Mouse (Mus musculus): ENCODE measurements around the gene Tssk6.
A peak's percentile ranks its signal among the peaks of the same experiment; 100 is the strongest.

Gene Tssk6

DNA sequence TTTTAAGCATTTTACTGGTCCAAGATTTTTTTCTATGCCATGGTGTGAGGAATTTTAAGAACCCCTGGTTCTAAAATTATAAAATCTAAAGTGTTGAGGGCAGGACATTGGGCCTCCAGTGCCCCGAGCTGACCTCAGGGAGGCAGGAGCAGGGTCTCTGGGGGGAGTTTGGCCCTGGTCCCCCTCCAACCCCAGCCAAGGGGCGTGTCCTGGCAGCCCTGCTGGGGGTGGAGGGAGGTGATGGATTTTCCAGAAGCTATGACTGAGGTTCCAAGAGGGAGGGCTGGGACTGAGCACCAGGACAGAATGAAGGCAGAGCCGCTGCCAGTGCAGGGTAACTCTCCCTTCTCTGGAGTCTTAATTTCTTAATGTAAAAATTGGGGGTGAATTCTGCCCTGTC lies 24.0 kb upstream of the Tssk6 start:
- DNase-seq (ENCODE audit: low read depth, low spot score): no peak
- Histone ChIP-seq H3K27me3 (ENCODE audit: control insufficient read depth, insufficient read depth, low read length, poor library complexity, severe bottlenecking) (no peaks in the 10 kb centered on the region), H3K36me3 (ENCODE audit: control insufficient read depth, insufficient read depth, low read length, poor library complexity, severe bottlenecking) (no peaks in the 10 kb centered on the region)

DNA sequence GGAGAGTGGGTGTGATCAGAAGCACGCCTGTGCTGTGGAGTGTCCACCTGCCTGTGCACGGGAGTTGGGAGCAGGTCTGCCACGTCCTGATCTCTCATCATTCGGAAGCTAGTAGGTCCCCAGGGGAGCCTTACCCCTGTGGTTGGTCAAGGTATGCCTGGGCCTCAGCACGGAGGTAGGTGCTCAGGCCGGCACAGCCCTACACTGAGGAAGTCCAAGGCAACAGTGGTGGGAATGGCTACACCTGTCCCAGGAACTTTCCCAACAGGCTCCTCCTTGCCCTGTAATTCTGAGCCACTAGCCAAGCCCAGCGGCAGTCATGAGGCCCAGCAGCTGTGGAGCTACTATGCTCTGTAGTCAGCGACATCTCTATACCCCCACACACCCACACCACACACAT lies 22.3 kb upstream of the Tssk6 start:
- H3K36me3 ChIP-seq (ENCODE audit: control insufficient read depth, insufficient read depth, low read length, poor library complexity, severe bottlenecking): no peaks in the 10 kb centered on the region
- H3K27me3 ChIP-seq (ENCODE audit: control insufficient read depth, insufficient read depth, low read length, poor library complexity, severe bottlenecking): no peaks in the 10 kb centered on the region
- no peak for DNase-seq (ENCODE audit: low read depth, low spot score)

DNA sequence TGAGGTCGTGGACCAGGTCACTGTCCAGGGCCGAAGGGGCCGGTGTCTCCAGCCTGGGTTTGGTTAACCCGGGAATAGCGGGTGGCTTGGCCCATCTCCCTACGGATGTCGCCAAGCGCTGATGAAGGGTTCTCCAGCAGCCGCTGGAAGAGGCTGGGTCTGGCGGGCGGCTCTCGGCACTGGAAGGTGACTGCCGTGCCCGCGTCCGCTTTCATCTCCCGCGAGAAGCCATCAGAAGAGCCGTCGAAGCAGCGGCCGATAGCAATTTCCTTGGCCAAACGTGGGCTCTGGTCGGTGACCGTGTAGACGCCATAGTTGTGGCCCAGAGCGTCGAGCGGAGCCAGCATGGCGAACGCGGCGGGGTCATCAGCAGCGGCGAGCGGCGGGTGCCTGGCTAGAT lies 21.1 kb upstream of the Tssk6 start:
- H3K36me3 ChIP-seq (ENCODE audit: control insufficient read depth, insufficient read depth, low read length, poor library complexity, severe bottlenecking): no peaks in the 10 kb centered on the region
- no peak for DNase-seq (ENCODE audit: low read depth, low spot score)
- no peaks in the 10 kb centered on the region for H3K27me3 ChIP-seq (ENCODE audit: control insufficient read depth, insufficient read depth, low read length, poor library complexity, severe bottlenecking)

DNA sequence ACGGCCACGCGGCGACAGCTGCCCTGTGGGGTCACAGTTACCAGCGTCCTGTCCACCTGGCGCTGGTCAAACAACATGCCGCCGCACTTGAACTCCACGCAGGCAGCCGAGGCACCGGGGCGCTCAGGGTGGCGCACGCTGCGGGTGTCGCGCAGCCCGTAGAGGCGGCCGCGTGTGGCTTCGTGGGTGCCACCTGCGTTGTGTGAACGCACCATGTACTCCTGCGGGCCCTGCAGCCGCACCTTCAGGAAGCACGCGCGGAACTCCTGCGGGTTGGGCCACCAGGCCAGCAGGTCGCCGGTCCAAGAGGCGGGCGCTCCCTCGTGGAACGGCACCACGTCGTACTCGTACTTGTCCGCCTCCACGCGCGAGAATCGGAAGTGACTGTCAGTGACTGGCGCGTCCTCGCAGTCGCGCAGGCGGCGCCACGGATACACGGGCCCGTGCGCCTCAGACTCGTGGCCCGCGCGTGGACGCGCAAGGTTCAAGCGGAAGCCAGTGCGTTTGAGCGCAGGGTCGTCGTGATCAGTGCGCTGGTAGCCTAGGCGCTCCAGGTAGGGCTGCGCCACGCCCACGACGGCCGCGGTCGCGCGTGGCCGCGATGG lies 20.6 kb upstream of the Tssk6 start:
- Histone ChIP-seq H3K36me3 (ENCODE audit: control insufficient read depth, insufficient read depth, low read length, poor library complexity, severe bottlenecking) (no peaks in the 10 kb centered on the region), H3K27me3 (ENCODE audit: control insufficient read depth, insufficient read depth, low read length, poor library complexity, severe bottlenecking) (no peaks in the 10 kb centered on the region)
- DNase-seq (ENCODE audit: low read depth, low spot score): no peak

DNA sequence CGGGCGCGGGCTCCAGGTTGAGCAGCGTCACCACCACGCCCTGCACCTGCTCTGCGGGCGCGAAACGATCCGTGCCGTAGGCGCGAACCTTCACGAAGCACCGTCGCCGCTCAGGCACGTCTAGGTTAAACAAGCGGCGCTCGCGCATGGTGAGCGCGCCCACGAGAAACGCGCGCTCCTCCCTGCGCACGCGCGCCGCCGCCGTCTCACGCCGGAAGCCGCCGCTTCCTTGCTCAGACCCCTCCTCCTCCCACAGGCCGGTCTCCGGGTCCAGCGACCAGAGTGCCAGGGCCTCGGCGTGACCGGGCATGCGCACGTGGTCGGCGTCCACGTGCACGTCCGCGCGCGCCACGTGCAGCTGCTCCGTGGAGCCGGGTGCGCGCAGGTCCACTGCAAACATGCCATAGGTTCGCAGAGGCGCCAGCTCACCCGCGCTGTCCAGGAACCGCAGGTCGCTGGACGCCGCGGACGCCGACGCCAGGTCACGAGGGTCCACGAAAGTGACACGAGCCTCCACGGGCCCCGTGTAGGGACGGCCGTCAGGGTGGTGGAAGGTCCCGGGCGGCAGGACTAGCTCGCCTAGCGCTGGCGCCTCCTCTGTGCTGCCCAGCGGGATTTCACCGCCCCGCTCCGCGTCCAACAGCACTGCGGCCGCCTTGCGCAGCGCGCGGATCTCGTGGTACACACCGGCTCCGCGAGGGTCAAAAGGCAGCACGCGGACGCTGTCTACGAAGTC lies 19.8 kb upstream of the Tssk6 start:
- Histone ChIP-seq H3K27me3 (ENCODE audit: control insufficient read depth, insufficient read depth, low read length, poor library complexity, severe bottlenecking) (no peaks in the 10 kb centered on the region), H3K36me3 (ENCODE audit: control insufficient read depth, insufficient read depth, low read length, poor library complexity, severe bottlenecking) (no peaks in the 10 kb centered on the region)
- peak; percentile 42 for DNase-seq (ENCODE audit: low read depth, low spot score)

DNA sequence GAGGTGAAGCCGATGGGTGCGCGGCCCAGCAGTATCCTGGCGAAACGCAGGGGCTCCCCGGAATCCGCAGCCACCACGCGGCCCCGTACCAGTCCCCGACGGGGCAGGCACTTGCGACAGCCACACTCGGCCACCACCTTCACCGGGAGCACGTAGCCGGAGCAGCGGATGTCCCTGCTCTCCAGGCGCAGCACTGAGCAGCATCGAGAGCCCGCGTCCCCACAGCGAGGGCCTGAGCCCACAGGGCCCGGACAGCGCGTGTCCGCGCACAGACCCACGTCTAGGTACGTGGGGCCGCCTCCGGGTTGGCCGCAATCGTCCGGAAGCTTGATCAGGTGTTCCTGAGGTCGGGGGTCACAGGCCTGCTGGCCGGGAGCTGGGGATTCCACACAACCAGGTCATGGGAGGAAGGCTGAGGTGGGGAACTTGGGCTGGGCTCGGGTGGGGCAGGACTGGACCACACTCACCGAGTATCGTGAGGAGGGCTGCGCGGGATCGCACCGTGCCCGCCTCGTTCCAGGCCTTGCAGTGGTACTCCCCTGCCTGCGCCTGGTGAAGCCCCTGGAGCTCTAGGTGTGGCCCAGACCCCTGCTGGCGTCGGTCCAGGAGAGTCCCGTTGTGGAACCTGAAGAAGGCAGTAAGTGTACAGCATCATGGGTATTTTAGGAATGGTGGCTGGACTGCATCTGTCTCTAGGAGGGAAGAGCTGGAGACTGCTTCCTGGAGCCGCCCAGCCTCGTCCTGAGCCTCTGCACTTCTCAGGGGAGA lies 19.0 kb upstream of the Tssk6 start:
- Histone ChIP-seq H3K27me3 (ENCODE audit: control insufficient read depth, insufficient read depth, low read length, poor library complexity, severe bottlenecking) (no peaks in the 10 kb centered on the region), H3K36me3 (ENCODE audit: control insufficient read depth, insufficient read depth, low read length, poor library complexity, severe bottlenecking) (no peaks in the 10 kb centered on the region)
- DNase-seq (ENCODE audit: low read depth, low spot score): no peak

DNA sequence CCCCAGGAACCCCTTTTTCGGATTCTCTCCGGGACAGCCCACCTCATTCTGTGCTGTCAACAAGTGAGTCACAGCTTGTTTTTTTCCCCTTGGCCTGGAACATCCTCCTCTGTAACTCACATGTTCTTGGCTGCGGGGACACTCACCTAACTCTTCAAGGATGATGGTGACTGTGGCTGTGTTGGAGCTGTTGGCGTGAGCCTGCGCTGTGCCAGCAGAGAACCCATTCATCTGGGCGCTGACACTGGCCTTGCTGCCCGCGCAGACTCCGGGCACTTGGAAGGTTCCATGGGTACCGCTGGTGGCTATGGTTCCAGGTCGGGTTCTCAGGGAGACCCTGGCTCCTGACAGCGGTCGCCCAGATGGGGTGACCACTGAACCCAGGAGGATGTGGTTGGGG lies 17.8 kb upstream of the Tssk6 start:
- H3K36me3 ChIP-seq (ENCODE audit: control insufficient read depth, insufficient read depth, low read length, poor library complexity, severe bottlenecking): no peaks in the 10 kb centered on the region
- no peak for DNase-seq (ENCODE audit: low read depth, low spot score)
- H3K27me3 ChIP-seq (ENCODE audit: control insufficient read depth, insufficient read depth, low read length, poor library complexity, severe bottlenecking): no peaks in the 10 kb centered on the region

DNA sequence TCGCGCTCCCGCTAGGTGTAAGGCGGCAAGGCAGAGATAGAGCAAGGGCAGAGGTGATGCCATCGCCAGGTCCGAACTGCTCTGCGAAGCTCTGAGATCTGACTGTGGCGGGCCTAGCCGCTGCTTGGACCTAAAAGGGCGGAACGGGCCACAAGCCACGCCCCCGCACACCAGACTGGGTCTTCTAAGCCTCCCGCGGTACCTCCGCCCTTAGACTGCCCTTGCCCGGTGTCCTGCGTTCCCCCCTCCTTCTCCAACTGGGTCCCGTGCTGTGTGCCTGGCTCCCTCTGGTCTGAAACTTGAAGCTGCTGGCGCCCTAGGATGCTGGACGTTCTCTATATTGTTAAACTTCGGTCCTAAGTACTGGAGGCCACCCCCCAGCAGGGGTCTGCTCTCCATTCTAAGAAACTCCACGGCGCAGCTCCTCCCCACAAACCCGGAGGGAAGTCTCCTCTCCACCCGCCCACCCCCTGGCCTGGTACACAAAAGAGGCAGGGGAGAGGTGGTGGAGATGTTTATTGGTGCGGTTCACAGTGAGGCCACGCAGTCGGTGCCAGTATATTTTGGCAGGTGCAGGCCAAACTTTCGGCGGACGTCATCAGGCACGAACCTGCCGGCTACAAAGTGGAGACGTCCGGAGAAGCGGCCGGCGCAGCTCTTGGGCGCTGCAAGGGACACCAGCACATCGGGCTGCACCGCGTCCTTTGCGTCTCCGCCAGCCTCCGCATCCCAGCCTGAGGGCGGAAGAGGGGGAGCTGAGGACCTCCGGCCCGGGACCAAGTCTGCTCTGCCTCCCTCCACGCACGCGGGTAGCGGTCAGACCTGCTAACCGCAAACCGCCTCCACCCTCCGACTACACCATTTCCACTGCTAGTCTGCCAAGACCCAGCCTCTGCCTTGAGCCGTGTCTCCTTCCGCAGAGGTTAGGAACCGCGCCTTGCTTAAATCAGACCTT lies 14.4 kb upstream of the Tssk6 start, which contains the start of gene Cilp2:
Gene Cilp2 (minus strand): TSS at position 399 of the 955 bp plus-strand sequence.
- Histone ChIP-seq H3K27me3 (ENCODE audit: control insufficient read depth, insufficient read depth, low read length, poor library complexity, severe bottlenecking) (no peaks in the 10 kb centered on the region), H3K36me3 (ENCODE audit: control insufficient read depth, insufficient read depth, low read length, poor library complexity, severe bottlenecking) (no peaks in the 10 kb centered on the region; the same call in 1 of the 2 replicates)
- DNase-seq (ENCODE audit: low read depth, low spot score): peak; percentile 70

DNA sequence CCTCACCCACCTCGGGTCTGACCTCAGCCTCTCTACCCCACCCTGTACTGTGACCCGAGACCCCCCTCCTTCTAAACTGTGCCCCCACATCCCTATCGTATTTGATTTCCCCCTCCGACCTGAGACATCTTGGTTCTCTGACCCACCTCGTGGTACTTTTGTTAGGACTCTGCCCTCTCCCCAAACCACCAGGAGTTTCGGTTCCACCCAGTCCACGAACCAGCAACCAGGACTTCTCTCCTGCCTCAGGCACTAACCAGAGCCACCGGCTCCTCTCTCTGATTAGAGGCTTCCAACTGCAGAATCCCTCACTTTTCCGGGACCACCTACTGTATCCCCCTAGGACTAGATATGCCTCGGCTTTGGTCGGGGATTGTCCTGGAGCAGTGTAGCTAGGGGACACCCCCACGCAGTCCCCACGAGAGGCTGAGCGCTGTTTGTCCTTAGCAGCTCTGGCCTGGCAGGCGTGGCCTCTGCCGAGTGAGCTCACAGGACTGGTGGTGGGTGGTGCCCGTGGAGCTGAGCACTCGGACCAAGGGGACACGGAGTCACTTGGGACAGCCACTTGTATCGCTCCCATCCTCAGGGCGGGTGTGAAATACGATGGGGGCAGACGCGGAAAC lies 13.6 kb upstream of the Tssk6 start:
- H3K27me3 ChIP-seq (ENCODE audit: control insufficient read depth, insufficient read depth, low read length, poor library complexity, severe bottlenecking): no peaks in the 10 kb centered on the region
- no peaks in the 10 kb centered on the region; the same call in 1 of the 2 replicates for H3K36me3 ChIP-seq (ENCODE audit: control insufficient read depth, insufficient read depth, low read length, poor library complexity, severe bottlenecking)
- peak; percentile 33 for DNase-seq (ENCODE audit: low read depth, low spot score)

DNA sequence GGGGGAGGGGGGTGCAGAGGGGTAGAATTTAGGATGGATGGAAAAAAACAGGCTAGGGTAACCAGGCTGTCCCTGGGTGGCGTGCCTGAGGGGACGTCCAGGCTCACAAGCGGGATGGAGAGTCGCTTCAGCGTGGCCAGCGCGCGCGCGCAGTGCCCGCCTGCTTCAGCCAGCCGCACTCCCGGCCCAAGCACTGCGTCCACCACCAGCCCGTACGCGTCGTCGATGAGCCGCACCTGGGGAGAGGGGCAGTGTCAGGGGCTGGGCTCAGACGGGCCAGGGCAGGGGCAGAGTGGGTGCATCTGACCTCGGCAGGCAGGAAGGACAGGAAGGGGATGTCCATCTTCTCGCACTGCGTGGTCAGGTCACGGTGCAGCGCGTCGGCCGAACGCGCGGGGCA lies 13.1 kb upstream of the Tssk6 start:
- no peaks in the 10 kb centered on the region for H3K27me3 ChIP-seq (ENCODE audit: control insufficient read depth, insufficient read depth, low read length, poor library complexity, severe bottlenecking)
- no peaks in the 10 kb centered on the region; the same call in none of the 2 replicates for H3K36me3 ChIP-seq (ENCODE audit: control insufficient read depth, insufficient read depth, low read length, poor library complexity, severe bottlenecking)
- DNase-seq (ENCODE audit: low read depth, low spot score): no peak

DNA sequence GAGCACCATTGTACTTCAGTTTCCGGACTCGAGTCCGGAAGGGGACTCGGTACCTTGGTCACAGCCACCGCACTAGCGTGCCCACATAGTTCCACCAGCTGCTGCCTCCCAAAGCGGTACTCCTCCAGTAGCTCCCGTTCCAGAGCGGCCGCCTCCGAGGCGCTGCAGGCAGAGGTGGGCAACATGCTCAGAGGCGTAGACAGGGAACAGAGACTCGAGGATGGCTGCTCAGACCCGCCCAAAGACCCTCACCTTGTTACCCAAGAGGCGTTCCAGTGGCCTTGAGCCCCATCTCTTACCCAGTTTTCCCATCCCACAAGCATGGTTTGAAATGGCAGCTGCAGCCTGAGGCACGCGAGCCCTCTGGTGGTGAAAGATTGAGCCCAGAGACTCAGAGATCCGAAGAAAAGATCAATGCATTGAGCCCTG lies 11.2 kb upstream of the Tssk6 start:
- Histone ChIP-seq H3K36me3 (ENCODE audit: control insufficient read depth, insufficient read depth, low read length, poor library complexity, severe bottlenecking) (peaks cover 2% of the 10 kb centered on the region), H3K27me3 (ENCODE audit: control insufficient read depth, insufficient read depth, low read length, poor library complexity, severe bottlenecking) (no peaks in the 10 kb centered on the region)
- peak; percentile 62 for DNase-seq (ENCODE audit: low read depth, low spot score)

DNA sequence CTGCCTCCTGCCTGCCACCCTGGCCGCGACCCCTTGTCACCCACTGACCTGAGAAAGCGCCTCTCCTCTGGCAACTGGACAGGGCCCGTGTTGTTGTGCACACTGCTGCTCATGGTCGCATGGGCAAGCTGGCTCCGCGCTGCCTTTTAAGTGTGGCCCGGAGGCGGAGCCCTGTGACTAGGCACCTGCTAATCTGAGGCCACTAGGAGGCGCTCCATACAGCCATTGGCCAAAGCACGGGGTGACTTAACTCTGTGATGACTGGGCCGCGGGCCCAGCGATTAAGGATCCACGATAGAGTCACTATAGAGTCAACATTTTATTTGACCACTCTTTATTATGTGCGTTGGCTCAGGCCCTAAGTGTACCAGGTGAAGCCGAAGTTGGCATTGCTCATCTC lies 8.1 kb upstream of the Tssk6 start:
- DNase-seq (ENCODE audit: low read depth, low spot score): peak; percentile 60
- peaks cover 2% of the 10 kb centered on the region for H3K36me3 ChIP-seq (ENCODE audit: control insufficient read depth, insufficient read depth, low read length, poor library complexity, severe bottlenecking)
- H3K27me3 ChIP-seq (ENCODE audit: control insufficient read depth, insufficient read depth, low read length, poor library complexity, severe bottlenecking): no peaks in the 10 kb centered on the region

DNA sequence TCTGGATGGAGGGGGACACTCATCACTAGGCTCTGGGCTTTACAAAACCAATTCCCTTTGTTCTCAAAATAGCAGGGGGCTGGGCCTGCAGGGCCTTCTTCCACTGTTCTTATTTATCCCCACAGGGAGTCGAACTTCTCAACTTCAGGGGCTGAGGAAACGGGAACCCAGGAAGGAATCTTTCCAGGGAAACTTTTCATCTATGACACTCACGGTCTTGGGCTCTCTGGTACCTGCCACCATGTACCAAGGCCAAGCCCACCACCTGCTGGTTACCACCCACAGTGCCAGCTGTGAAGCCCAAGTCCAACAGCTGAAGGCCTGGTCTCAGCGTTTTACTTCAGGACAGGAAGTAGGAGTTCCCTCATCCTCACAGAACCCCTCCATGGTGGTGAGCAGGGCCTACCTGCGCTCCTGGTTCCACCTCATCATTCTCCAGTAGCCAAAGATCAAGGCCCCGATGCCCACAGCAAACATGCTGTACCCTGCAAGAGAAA lies 7.1 kb upstream of the Tssk6 start:
- no peak for DNase-seq (ENCODE audit: low read depth, low spot score)
- Histone ChIP-seq H3K27me3 (ENCODE audit: control insufficient read depth, insufficient read depth, low read length, poor library complexity, severe bottlenecking) (no peaks in the 10 kb centered on the region), H3K36me3 (ENCODE audit: control insufficient read depth, insufficient read depth, low read length, poor library complexity, severe bottlenecking) (peaks cover 2% of the 10 kb centered on the region)
